10 mouse cellular contexts compared by ENCODE assay signal in genomic region chr9:122309013-122309980, GRCm38 (mm10). TPM values are rescaled to one million over a fixed set of nuclear protein-coding genes. Genes with fewer than 3 reads are reported as not detected.
DNase-seq lines count a peak whose midpoint lies in the region; ATAC-seq lines count a peak whose summit lies in the region.
"Had no signal": no experiment of that assay in that cellular context is flagged by ENCODE, and none has a peak within 500 bp of the region (broad histone marks: within the 10 kb centered on the region; RNA-seq: fewer than 3 reads in every experiment).

No protein-coding gene starts in this region.

- no peak for ATAC-seq in heart, embryonic 13.5 days (ENCODE audit: extremely low read depth, insufficient number of reproducible peaks, low FRiP score, low TSS enrichment)
- no peak for ATAC-seq in midbrain, embryonic 14.5 days (ENCODE audit: low FRiP score, low TSS enrichment)

- H3K4me1 ChIP-seq in heart, embryonic 13.5 days, result peaks cover 17% of the 10 kb centered on the region
- H3K4me1 ChIP-seq in midbrain, embryonic 14.5 days (ENCODE audit: control insufficient read depth, insufficient read depth, low read length), result peaks cover 9% of the 10 kb centered on the region

- peak overlapping the region; percentile 33 for H3K4me2 ChIP-seq in heart, embryonic 13.5 days
- H3K4me2 ChIP-seq in midbrain, embryonic 14.5 days (ENCODE audit: low read length), result no peak overlapping the region

- H3K27me3 ChIP-seq in heart, embryonic 13.5 days (replicated peaks), result no peaks in the 10 kb centered on the region
- no peaks in the 10 kb centered on the region for H3K27me3 ChIP-seq in midbrain, embryonic 14.5 days (ENCODE audit: control insufficient read depth, insufficient read depth, low read length)
- H3K27me3 ChIP-seq: embryonic facial prominence, embryonic 12.5 days; heart, embryonic 15.5 days had no signal

- H3K9ac ChIP-seq in heart, embryonic 13.5 days, result peak overlapping the region; percentile 45; the same call in 1 of the 2 replicates
- H3K9ac ChIP-seq in midbrain, embryonic 14.5 days (replicated peaks; ENCODE audit: low read length), result no peak overlapping the region
- H3K9ac ChIP-seq: embryonic facial prominence, embryonic 12.5 days had no signal

- WGBS in heart, embryonic 13.5 days, result 46% methylated on average over 14 of the region's 14 CpGs
- 75% methylated on average over 14 of the region's 14 CpGs for WGBS in midbrain, embryonic 14.5 days

- no peak overlapping the region for H3K4me3 ChIP-seq in heart, embryonic 13.5 days
- no peak overlapping the region for H3K4me3 ChIP-seq in midbrain, embryonic 14.5 days (replicated peaks; ENCODE audit: low read depth, low read length)

- H3K9me3 ChIP-seq in heart, embryonic 13.5 days, result no peaks in the 10 kb centered on the region
- H3K9me3 ChIP-seq in midbrain, embryonic 14.5 days (ENCODE audit: control insufficient read depth, low read length), result no peaks in the 10 kb centered on the region
- H3K9me3 ChIP-seq: embryonic facial prominence, embryonic 12.5 days; heart, embryonic 15.5 days had no signal

- H3K36me3 ChIP-seq in heart, embryonic 13.5 days, result no peaks in the 10 kb centered on the region
- no peaks in the 10 kb centered on the region for H3K36me3 ChIP-seq in midbrain, embryonic 14.5 days (ENCODE audit: control insufficient read depth, insufficient read depth, low read length)
- H3K36me3 ChIP-seq: embryonic facial prominence, embryonic 12.5 days; heart, embryonic 15.5 days had no signal

- H3K27ac ChIP-seq in heart, embryonic 13.5 days (replicated peaks), result no peak overlapping the region
- H3K27ac ChIP-seq in midbrain, embryonic 14.5 days (replicated peaks; ENCODE audit: low read depth, low read length), result no peak overlapping the region
- H3K27ac ChIP-seq: embryonic facial prominence, embryonic 12.5 days; heart, embryonic 15.5 days had no signal

- DNase-seq in adrenal gland, adult (ENCODE audit: inconsistent age in 2 of 2, low spot score in 1 of 2), result peak; percentile 47 to 72
- DNase-seq in adrenal gland, adult 18-20 months (ENCODE audit: low spot score in 2 of 2), result no peak
- DNase-seq in CD4-positive helper T cell, adult 2 months (ENCODE audit: low read depth, low spot score), result peak; percentile 8
- peak; percentile 52 for DNase-seq in lung, postnatal 10 days
- DNase-seq in neural tube, embryonic 10.5 days (ENCODE audit: extremely low spot score, low spot score), result no peak
- no peak for DNase-seq in thymus, postnatal 4 days
- DNase-seq in midbrain, embryonic 14.5 days, result no peak

RNA-seq across cellular contexts. Expression of gene Ano10, which starts 15.1 kb away (rescaled TPM):
- 10 to 100 TPM; 59.0 to 93.2 TPM for total RNA-seq in adrenal gland, adult 18-20 months (2021)
- polyA plus RNA-seq in heart, embryonic 13.5 days (2015; fragmentation: Nextera tagmentation; extraction: Ambion mirVana), result 29.2 and 30.8 TPM in 2 replicates
- 33.1 and 41.2 TPM in 2 replicates for polyA plus RNA-seq in midbrain, embryonic 14.5 days (2014; fragmentation: Nextera tagmentation; extraction: Ambion mirVana)

RNA-seq across cellular contexts. Expression of gene Abhd5, which starts 42.1 kb away (rescaled TPM):
- total RNA-seq in adrenal gland, adult 18-20 months (2021), result 10 to 100 TPM; 91.2 to 99.4 TPM
- polyA plus RNA-seq in heart, embryonic 13.5 days (2015; fragmentation: Nextera tagmentation; extraction: Ambion mirVana), result 16.7 and 19.6 TPM in 2 replicates
- polyA plus RNA-seq in midbrain, embryonic 14.5 days (2014; fragmentation: Nextera tagmentation; extraction: Ambion mirVana), result 22.0 and 28.0 TPM in 2 replicates

Comparison
In these comparisons a context has a peak if more than half of its experiments do, and no peak if none do; other contexts are left out.
1. DNase-seq: peak in adrenal gland, adult (2 of 2), CD4-positive helper T cell, adult 2 months (single experiment) and lung, postnatal 10 days (single experiment); none in adrenal gland, adult 18-20 months (0 of 2), neural tube, embryonic 10.5 days (single experiment), thymus, postnatal 4 days (single experiment) and midbrain, embryonic 14.5 days (single experiment).